Mouse (Mus musculus) heart, adult 9 months (tissue): ENCODE measurements around the gene Mgst1.

Source experiments
- DNase-seq, 2 experiments: peaks; one replicate each; pipeline ENCODE4 v3.0.0; 2022; ENCODE audit warnings: low spot score in 2 of 2

Mgst1 gene

GRCm38 (mm10) chr6:138139930-138140329, at the start of gene Mgst1:
Gene Mgst1 (plus strand): TSS chr6:138140316.
- DNase-seq, result no peak

GRCm38 (mm10) chr6:138092432-138092831, 47.7 kb upstream of the Mgst1 start:
- no peak for DNase-seq

- no peak for DNase-seq
Measured at GRCm38 (mm10) chr6:138095060-138095459, 45.1 kb upstream of the Mgst1 start.

- no peak for DNase-seq
Measured at GRCm38 (mm10) chr6:138099646-138100045, 40.5 kb upstream of the Mgst1 start.

GRCm38 (mm10) chr6:138101843-138102242, 38.3 kb upstream of the Mgst1 start:
- DNase-seq, result no peak

GRCm38 (mm10) chr6:138102940-138103339, 37.2 kb upstream of the Mgst1 start:
- no peak for DNase-seq

- DNase-seq, result no peak
Measured at GRCm38 (mm10) chr6:138104559-138104958, 35.6 kb upstream of the Mgst1 start.

- no peak for DNase-seq
Measured at GRCm38 (mm10) chr6:138117496-138117895, 22.6 kb upstream of the Mgst1 start.

- peak in 1 of 2 experiments; percentile 23 for DNase-seq
Measured at GRCm38 (mm10) chr6:138128392-138129335, 11.5 kb upstream of the Mgst1 start.

GRCm38 (mm10) chr6:138130541-138130940, 9.6 kb upstream of the Mgst1 start:
- no peak for DNase-seq

- peak; percentile 58 to 69 for DNase-seq
Measured at GRCm38 (mm10) chr6:138140336-138140735, 220 bp downstream of the Mgst1 start.

GRCm38 (mm10) chr6:138141111-138141592, 1.0 kb downstream of the Mgst1 start:
- peak; percentile 74 to 89 for DNase-seq

GRCm38 (mm10) chr6:138142604-138143003, 2.5 kb downstream of the Mgst1 start:
- DNase-seq, result no peak

- DNase-seq, result no peak
Measured at GRCm38 (mm10) chr6:138143450-138143849, 3.3 kb downstream of the Mgst1 start.

- peak in 1 of 2 experiments; percentile 63 for DNase-seq
Measured at GRCm38 (mm10) chr6:138153111-138153510, 13.0 kb downstream of the Mgst1 start.

- no peak for DNase-seq
Measured at GRCm38 (mm10) chr6:138163920-138164319, 23.8 kb downstream of the Mgst1 start.

- DNase-seq, result peak; percentile 17 to 31
Measured at GRCm38 (mm10) chr6:138171480-138172224, 31.5 kb downstream of the Mgst1 start.
